In genomic region chr17:79180277-79181130, GRCm38 (mm10) we compare ENCODE assay signal across 11 mouse cellular contexts.
DNase-seq lines count a peak whose midpoint lies in the region; ATAC-seq and TF ChIP-seq lines count a peak whose summit lies in the region.
"Had no signal": no experiment of that assay in that cellular context is flagged by ENCODE, and none has a peak within 500 bp of the region (broad histone marks: within the 10 kb centered on the region; RNA-seq: fewer than 3 reads in every experiment).

No protein-coding gene starts in this region.

- 48% methylated on average over 3 of the region's 3 CpGs for WGBS in limb, embryonic 13.5 days
- WGBS in midbrain, embryonic 15.5 days: 61% methylated on average over 3 of the region's 3 CpGs

- intact Hi-C loops in heart, postnatal 14 days (cut with DNase I): no loop called here

- peak; percentile 89 for ATAC-seq in limb, embryonic 13.5 days (ENCODE audit: low FRiP score, low read depth)
- 0 out of 2 replicates have a peak, but pooled peaks have one; percentile 66 for ATAC-seq in midbrain, embryonic 15.5 days (replicated peaks)
- ATAC-seq: CD4-positive, CD25-positive, alpha-beta regulatory T cell, adult 4 months had no signal

- no peak for TF ChIP-seq CTCF in brain, embryonic 14.5 days (IDR thresholded peaks at IDR 0.05; ENCODE audit: borderline replicate concordance, extremely low read depth, insufficient read depth, insufficient read length)

- H3K27ac ChIP-seq in limb, embryonic 13.5 days: peak overlapping the region; percentile 61
- no peak overlapping the region; the same call in 1 of the 2 replicates for H3K27ac ChIP-seq in midbrain, embryonic 15.5 days

- H3K4me1 ChIP-seq in limb, embryonic 13.5 days: peaks cover 34% of the 10 kb centered on the region
- no peaks in the 10 kb centered on the region for H3K4me1 ChIP-seq in midbrain, embryonic 15.5 days

- H3K9me3 ChIP-seq in limb, embryonic 13.5 days: no peaks in the 10 kb centered on the region
- H3K9me3 ChIP-seq in midbrain, embryonic 15.5 days: no peaks in the 10 kb centered on the region

- no peak overlapping the region for H3K4me2 ChIP-seq in limb, embryonic 13.5 days (replicated peaks)
- no peak overlapping the region for H3K4me2 ChIP-seq in midbrain, embryonic 15.5 days

- no peak for TF ChIP-seq POLR2A in brain, embryonic 14.5 days (IDR thresholded peaks at IDR 0.05; ENCODE audit: borderline replicate concordance, extremely low read depth, insufficient read depth, insufficient read length, poor library complexity, severe bottlenecking)

- H3K9ac ChIP-seq in limb, embryonic 13.5 days: no peak overlapping the region
- H3K9ac ChIP-seq in midbrain, embryonic 15.5 days: no peak overlapping the region

- H3K4me3 ChIP-seq in limb, embryonic 13.5 days: no peak overlapping the region
- H3K4me3 ChIP-seq in midbrain, embryonic 15.5 days: no peak overlapping the region
- H3K4me3 ChIP-seq: erythroblast, embryonic 14.5 days had no signal

- no peaks in the 10 kb centered on the region for H3K27me3 ChIP-seq in limb, embryonic 13.5 days
- no peaks in the 10 kb centered on the region for H3K27me3 ChIP-seq in midbrain, embryonic 15.5 days (replicated peaks)

- no peaks in the 10 kb centered on the region for H3K36me3 ChIP-seq in limb, embryonic 13.5 days
- no peaks in the 10 kb centered on the region for H3K36me3 ChIP-seq in midbrain, embryonic 15.5 days (replicated peaks)

- DNase-seq in heart, adult 11 months: peak; percentile 68
- DNase-seq in heart, postnatal 14 days: no peak
- DNase-seq in brain, embryonic 14.5 days (ENCODE audit: low read depth): peak; percentile 92
- DNase-seq in layer of hippocampus, postnatal 14 days (ENCODE audit: low spot score in 2 of 2): no peak
- no peak for DNase-seq in kidney, postnatal 4 days
- DNase-seq in frontal cortex, postnatal 36 days (ENCODE audit: low spot score in 2 of 2): no peak
- DNase-seq: cerebellum, adult 11-12 months had no signal

Comparison
In these comparisons a context has a peak if more than half of its experiments do, and no peak if none do; other contexts are left out.
1. DNase-seq: peak in heart, adult 11 months (single experiment) and brain, embryonic 14.5 days (single experiment); none in heart, postnatal 14 days (0 of 2), layer of hippocampus, postnatal 14 days (0 of 2), kidney, postnatal 4 days (0 of 2) and frontal cortex, postnatal 36 days (0 of 2).